Mouse (Mus musculus) embryonic fibroblast, embryonic 13.5 days (primary cell): ENCODE data around the gene 4930519G04Rik.

Source experiments
- CTCF ChIP-seq: IDR thresholded peaks from 2 replicates; pipeline ENCODE4 v1.5.1; 2011; ENCODE audit warnings: mild to moderate bottlenecking, control low read depth, low read length, moderate library complexity, borderline replicate concordance; ENCODE audit not compliant: insufficient read depth
- POLR2A ChIP-seq: IDR thresholded peaks from 2 replicates; pipeline ENCODE4 v1.6.1; 2011; ENCODE audit warnings: low read depth, mild to moderate bottlenecking, control low read depth, low read length, moderate library complexity

DNA sequence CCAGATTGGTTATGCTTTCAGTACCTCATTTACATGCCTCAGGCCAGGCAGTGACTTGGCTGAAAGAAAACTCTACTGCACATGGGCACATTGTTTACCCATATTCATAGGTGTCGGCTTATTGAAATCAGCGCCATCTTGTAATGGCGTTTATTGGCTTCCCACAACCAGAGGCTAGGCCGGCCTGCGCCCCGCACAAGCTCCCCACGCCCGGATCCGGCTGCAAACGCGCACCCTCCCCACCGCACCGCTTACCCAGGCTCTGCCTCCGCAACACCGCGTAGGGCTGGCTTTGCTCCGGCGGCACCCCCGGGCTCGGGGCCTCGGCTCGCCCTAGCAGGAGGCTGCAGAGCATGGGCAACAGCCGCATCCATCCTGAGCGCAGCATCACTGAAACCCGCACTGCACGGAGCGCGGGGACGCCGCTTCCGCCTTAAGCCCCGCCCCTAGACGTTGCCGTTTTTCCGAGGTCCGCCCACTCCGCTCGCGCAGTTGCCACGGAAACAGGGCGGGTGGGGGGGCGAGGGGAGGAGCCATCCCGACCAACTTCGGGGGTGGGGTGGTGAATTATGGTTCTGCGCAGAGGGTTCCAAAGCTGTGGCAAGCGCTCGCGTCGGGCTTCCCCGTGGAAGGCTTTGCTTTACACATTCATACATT is 39.8 kb upstream of the 4930519G04Rik start:
- TF ChIP-seq POLR2A, result peak; percentile 94
- no peak for TF ChIP-seq CTCF
